Mouse (Mus musculus) liver, embryonic 15.5 days (tissue): ENCODE data around the gene Pimreg. TPM values are rescaled to one million over a fixed set of nuclear protein-coding genes. Genes with fewer than 3 reads are reported as not detected.
A peak's percentile ranks its signal among the peaks of the same experiment; 100 is the strongest.

Experiments
- ATAC-seq: fragments of 200-750 bp; cut with Nextera tagmentation; 2 replicates; pipeline ENCODE4 v1.8.0; 2017; ENCODE audit warnings: moderate number of reproducible peaks, mild to moderate bottlenecking, moderate library complexity; ENCODE audit not compliant: insufficient read depth
- H3K27ac ChIP-seq: fragments of 300-500 bp; sonication (generic); replicated peaks from 2 replicates; pipeline ENCODE4 v1.5.1; 2015; ENCODE audit warnings: mild to moderate bottlenecking, inconsistent platforms
- H3K27me3 ChIP-seq: fragments of 300-500 bp; sonication (generic); 2 replicates; pipeline ENCODE4 v1.6.1; 2015; ENCODE audit warnings: mild to moderate bottlenecking, inconsistent platforms
- H3K36me3 ChIP-seq: fragments of 300-500 bp; sonication (generic); replicated peaks from 2 replicates; pipeline ENCODE4 v1.6.1; 2015; ENCODE audit warnings: moderate library complexity, mild to moderate bottlenecking, inconsistent platforms
- H3K4me1 ChIP-seq: fragments of 300-500 bp; sonication (generic); replicated peaks from 2 replicates; pipeline ENCODE4 v1.6.1; 2015; ENCODE audit warnings: inconsistent platforms
- H3K4me2 ChIP-seq: fragments of 300-500 bp; sonication (generic); 2 replicates; pipeline ENCODE4 v1.6.1; 2015; ENCODE audit warnings: moderate library complexity, mild to moderate bottlenecking, inconsistent platforms
- H3K4me3 ChIP-seq: fragments of 300-500 bp; sonication (generic); replicated peaks from 2 replicates; pipeline ENCODE4 v1.5.1; 2015; ENCODE audit warnings: mild to moderate bottlenecking, inconsistent platforms
- H3K9ac ChIP-seq: fragments of 300-500 bp; sonication (generic); 2 replicates; pipeline ENCODE4 v1.6.1; 2015; ENCODE audit warnings: moderate library complexity, mild to moderate bottlenecking, inconsistent platforms
- H3K9me3 ChIP-seq: fragments of 300-500 bp; sonication (generic); replicated peaks from 2 replicates; pipeline ENCODE4 v1.6.1; 2016; ENCODE audit warnings: inconsistent platforms
- WGBS: fragments of 180-500 bp; shearing (Covaris S2); methylation state at CpG from one replicate; pipeline ENCODE4 v1.1.7; 2015; ENCODE audit warnings: mixed read lengths; ENCODE audit not compliant: insufficient replicate concordance; 5-methylcytosine and 5-hydroxymethylcytosine counted together
- polyA plus RNA-seq: library from polyadenylated mRNA; unstranded; fragments of >200 nt; fragmentation: Nextera tagmentation; extraction: Ambion mirVana; gene quantifications from 2 replicates; pipeline ENCODE4 v1.2.1, GENCODE M21; 2015

Gene Pimreg
- polyA plus RNA-seq, 1 experiment from 2014 or later, result 20.6 TPM

DNA sequence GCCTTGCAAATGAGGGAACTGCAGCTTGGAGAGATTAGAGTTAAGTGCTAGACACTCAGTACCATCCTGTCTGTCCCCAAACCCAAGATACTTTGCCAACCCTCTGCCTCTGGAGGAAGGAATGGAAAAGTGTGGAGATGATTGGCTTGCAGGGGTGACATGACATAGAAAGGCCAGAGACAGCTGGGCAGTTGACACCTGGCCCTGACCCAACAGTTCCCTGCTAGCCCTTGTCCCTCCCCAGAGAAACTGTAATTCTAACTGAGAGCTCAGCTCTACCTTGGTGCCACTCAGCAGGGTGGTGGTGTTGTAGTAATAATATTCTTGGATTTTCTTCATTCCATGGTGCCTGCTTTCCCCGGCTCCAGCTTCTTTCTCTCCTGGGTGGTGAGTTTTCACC lies 29.9 kb upstream of the Pimreg start:
- Histone ChIP-seq H3K36me3 (no peaks in the 10 kb centered on the region), H3K4me2 (no peak overlapping the region), H3K4me3 (no peak overlapping the region), H3K27ac (no peak overlapping the region), H3K27me3 (no peaks in the 10 kb centered on the region), H3K9me3 (no peaks in the 10 kb centered on the region), H3K4me1 (peaks cover 2% of the 10 kb centered on the region; the same call in 1 of the 2 replicates), H3K9ac (no peak overlapping the region)
- no peak for ATAC-seq
- WGBS, result 46% methylated on average over 1 of the region's 1 CpGs

DNA sequence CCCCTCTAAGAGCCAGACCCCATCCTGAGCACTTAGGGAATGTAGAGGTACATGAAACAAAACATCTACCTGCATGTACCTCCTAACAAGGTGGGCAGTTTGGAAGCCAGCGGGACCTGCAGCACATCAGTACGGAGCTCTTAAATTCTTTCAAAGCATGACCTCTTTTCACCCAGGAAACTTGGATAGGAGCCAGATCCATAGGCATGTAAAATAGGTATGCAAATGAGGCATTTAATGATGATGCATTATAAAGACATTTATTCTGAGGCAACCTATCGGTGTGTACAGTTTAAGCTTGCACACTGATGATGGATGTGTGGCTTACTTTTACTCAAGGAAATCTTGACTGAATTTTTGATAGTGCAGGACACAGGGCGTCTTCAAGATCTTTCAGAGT lies 27.2 kb upstream of the Pimreg start:
- 69% methylated on average over 4 of the region's 4 CpGs for WGBS
- Histone ChIP-seq H3K9me3 (no peaks in the 10 kb centered on the region), H3K4me3 (no peak overlapping the region), H3K9ac (no peak overlapping the region), H3K4me1 (peaks cover 2% of the 10 kb centered on the region; the same call in 1 of the 2 replicates), H3K4me2 (no peak overlapping the region), H3K27ac (no peak overlapping the region), H3K36me3 (no peaks in the 10 kb centered on the region), H3K27me3 (no peaks in the 10 kb centered on the region)
- no peak for ATAC-seq

DNA sequence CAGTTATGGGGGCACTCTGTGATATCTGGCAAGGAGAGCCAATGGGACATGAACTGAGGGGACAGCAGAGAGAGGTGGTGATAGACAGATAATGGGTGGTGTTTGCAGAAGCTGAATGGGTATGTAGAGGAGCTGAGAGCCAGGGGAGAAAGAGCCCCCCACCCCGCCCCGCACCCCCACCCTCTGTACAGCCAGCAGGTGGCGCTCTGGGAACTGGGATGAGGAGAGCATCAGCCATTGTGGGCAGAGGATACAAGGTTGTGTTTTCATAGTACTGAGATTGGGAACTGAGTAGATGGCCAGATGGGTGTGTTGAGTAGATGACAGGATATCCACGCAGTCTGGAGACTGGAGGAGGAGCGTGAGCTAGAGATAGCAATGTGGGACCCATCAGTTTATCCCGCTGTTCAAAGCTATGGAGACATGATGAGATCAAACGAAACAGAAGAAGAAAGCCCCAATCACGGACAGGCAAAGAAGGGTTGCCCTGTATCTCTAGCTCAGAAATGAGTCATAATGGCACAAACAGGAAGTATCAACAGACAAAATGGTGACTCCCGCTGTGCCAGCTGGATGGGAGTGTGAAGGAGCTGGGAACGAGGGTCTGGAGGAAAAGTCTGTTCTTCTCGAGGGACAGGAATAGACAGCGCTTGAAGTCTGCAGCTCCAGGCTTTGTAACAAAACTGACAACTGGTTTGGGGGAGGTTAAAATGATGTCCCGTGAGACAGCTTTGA lies 25.1 kb upstream of the Pimreg start:
- H3K9me3 ChIP-seq, result no peaks in the 10 kb centered on the region
- WGBS, result 61% methylated on average over 13 of the region's 13 CpGs
- no peak overlapping the region for H3K4me2 ChIP-seq
- H3K27me3 ChIP-seq, result no peaks in the 10 kb centered on the region
- H3K4me1 ChIP-seq, result no peaks in the 10 kb centered on the region; the same call in 1 of the 2 replicates
- H3K4me3 ChIP-seq, result no peak overlapping the region
- ATAC-seq, result no peak
- H3K9ac ChIP-seq, result no peak overlapping the region
- no peaks in the 10 kb centered on the region for H3K36me3 ChIP-seq
- no peak overlapping the region for H3K27ac ChIP-seq

DNA sequence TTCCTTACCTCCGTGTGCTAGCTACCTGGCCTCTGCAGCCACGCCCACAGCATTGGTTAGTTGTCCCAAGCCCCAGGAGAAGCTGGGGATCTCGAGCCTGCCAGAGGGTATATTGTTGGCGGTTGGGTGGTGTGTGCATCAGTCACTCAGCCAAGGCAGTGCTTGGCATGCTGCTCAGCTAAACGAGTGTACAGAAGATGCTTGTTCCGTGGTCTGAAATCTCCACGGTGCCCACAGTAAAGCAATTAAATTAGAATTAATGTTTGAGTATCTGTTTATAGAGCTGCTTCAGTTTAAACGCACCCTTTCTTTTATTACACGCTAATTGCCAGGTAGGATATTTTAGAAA lies 24.6 kb upstream of the Pimreg start:
- 62% methylated on average over 9 of the region's 9 CpGs for WGBS
- ATAC-seq, result no peak

DNA sequence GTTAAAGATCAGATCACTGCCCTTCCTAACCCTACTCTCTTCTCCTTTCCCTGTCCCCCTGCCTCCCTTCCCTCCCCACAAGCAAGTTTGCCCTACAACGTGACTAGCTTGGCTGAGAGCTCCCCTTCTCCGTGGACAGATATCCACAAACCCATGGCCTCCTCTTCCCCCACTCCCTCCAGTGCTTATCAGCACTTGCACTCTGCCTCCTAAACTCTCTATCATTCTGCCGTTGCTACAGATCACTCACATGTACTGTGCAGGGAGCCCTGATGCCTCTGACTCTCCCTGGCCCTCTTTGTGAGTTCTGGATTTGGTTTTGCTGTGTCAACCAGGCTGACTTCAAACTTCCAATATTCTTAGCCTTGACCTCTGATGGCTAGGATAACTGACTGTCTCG lies 20.8 kb upstream of the Pimreg start:
- Histone ChIP-seq H3K27me3 (no peaks in the 10 kb centered on the region), H3K4me1 (no peaks in the 10 kb centered on the region; the same call in 1 of the 2 replicates), H3K4me3 (no peak overlapping the region), H3K9ac (no peak overlapping the region), H3K9me3 (no peaks in the 10 kb centered on the region), H3K36me3 (no peaks in the 10 kb centered on the region), H3K27ac (no peak overlapping the region), H3K4me2 (no peak overlapping the region)
- WGBS, result 19% methylated on average over 4 of the region's 4 CpGs
- ATAC-seq, result peak; percentile 54

More for the DNA sequence above, 24.6 kb upstream of the Pimreg start:
- H3K27ac ChIP-seq, result no peak overlapping the region
- H3K27me3 ChIP-seq, result no peaks in the 10 kb centered on the region
- no peak overlapping the region for H3K9ac ChIP-seq
- no peak overlapping the region for H3K4me2 ChIP-seq
- no peaks in the 10 kb centered on the region; the same call in 1 of the 2 replicates for H3K4me1 ChIP-seq
- H3K9me3 ChIP-seq, result no peaks in the 10 kb centered on the region
- H3K4me3 ChIP-seq, result no peak overlapping the region
- H3K36me3 ChIP-seq, result no peaks in the 10 kb centered on the region

DNA sequence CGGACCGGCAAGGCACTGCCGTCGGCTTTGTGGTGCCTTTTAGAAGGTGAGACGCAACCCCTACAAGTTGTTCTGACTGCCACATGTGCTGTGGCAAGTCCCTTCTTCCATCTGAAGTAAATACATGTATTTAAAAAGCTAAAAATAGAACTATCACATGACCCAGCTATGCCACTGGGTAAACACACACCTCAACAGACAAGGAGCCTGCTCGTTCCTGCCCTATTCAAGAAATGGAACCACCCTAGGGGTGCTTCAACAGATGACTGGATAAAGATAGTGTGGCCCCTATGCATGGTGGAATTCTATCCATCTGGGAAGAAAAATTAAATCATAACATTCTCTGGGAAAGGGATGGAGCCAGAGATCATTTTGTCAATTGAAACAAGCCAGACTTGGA lies 19.0 kb upstream of the Pimreg start:
- ATAC-seq, result no peak
- Histone ChIP-seq H3K4me3 (no peak overlapping the region), H3K9ac (no peak overlapping the region), H3K4me2 (no peak overlapping the region), H3K9me3 (no peaks in the 10 kb centered on the region), H3K36me3 (no peaks in the 10 kb centered on the region), H3K27ac (no peak overlapping the region), H3K27me3 (no peaks in the 10 kb centered on the region), H3K4me1 (no peaks in the 10 kb centered on the region; the same call in 1 of the 2 replicates)
- 69% methylated on average over 6 of the region's 6 CpGs for WGBS

DNA sequence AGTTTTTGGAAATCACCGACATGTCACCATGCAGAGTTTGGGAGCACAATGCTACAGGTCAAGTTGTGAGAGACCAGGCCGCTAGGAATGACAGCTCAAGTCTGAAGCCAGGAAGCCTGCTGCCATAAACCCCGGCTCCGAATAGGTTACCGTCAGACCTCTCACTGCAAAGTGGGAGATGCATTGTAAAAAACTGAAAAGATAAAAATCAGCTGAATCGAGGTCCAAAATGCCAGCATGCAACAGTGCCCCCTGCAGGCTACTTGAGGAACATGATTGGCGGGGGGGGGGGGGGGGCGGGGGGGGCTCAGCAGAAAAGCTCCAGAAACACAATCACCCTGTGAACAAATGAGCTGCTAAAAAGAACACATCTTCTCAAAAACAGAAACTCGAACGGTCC lies 18.3 kb upstream of the Pimreg start:
- H3K4me1 ChIP-seq, result no peaks in the 10 kb centered on the region; the same call in 1 of the 2 replicates
- ATAC-seq, result no peak
- H3K9ac ChIP-seq, result no peak overlapping the region
- H3K36me3 ChIP-seq, result no peaks in the 10 kb centered on the region
- H3K4me2 ChIP-seq, result no peak overlapping the region
- peaks cover under 1% of the 10 kb centered on the region; the same call in 1 of the 2 replicates for H3K27me3 ChIP-seq
- no peak overlapping the region for H3K27ac ChIP-seq
- no peak overlapping the region for H3K4me3 ChIP-seq
- H3K9me3 ChIP-seq, result no peaks in the 10 kb centered on the region
- 18% methylated on average over 10 of the region's 10 CpGs for WGBS

DNA sequence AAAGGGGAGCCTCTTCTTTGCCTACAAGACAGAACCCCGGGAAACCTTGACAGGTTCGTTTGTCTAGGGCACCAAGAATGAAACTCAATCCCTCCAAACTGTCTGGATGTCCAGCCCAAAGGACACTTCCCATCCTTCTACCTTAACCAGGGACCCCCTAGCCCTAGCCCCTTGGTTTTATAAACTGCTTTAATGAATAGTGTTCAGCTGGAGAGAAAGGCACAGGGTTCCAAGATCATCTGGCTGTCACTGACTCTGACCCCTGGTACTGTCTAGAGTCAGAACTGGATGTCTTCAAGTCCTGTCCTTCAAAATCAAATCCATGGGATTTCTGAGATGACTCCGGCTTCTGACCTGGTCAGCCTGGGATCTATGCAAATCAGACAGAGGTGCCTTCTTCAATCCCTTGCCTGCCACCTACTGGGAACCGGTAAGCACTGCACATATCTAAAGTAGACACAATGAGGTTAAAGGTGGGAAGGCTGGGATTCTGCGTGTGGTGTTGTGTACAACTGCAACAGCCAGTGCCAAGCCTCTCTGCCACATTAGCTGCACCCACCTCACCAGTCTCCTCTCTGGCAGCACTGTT lies 17.5 kb upstream of the Pimreg start:
- Histone ChIP-seq H3K4me3 (no peak overlapping the region), H3K27me3 (peaks cover 7% of the 10 kb centered on the region), H3K9me3 (no peaks in the 10 kb centered on the region), H3K36me3 (no peaks in the 10 kb centered on the region), H3K4me1 (no peaks in the 10 kb centered on the region; the same call in 1 of the 2 replicates), H3K9ac (no peak overlapping the region), H3K27ac (no peak overlapping the region), H3K4me2 (no peak overlapping the region)
- no peak for ATAC-seq
- 28% methylated on average over 5 of the region's 5 CpGs for WGBS

DNA sequence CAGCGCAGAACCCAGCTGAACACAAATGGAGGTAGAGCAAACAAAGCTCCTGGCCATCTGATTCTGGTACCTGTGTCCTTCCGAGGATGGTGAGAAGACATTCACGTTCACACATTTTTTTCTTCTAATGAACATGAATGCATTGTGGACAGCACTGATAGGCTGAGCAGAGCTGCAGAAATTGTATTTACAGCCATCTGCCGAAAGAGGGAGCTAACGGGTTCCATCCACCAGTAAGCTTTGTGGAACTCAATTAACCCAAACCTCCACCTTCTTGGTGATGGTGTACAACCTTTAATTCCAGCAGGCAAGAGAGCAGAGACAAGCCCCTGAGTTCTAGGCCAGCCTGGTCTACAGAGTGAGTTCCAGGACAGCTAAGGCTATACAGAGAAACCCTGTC lies 16.0 kb upstream of the Pimreg start:
- Histone ChIP-seq H3K4me1 (no peaks in the 10 kb centered on the region; the same call in 1 of the 2 replicates), H3K36me3 (no peaks in the 10 kb centered on the region), H3K4me2 (no peak overlapping the region), H3K27me3 (peaks cover 19% of the 10 kb centered on the region), H3K9ac (no peak overlapping the region), H3K27ac (no peak overlapping the region), H3K9me3 (no peaks in the 10 kb centered on the region), H3K4me3 (no peak overlapping the region)
- 23% methylated on average over 5 of the region's 5 CpGs for WGBS
- no peak for ATAC-seq

DNA sequence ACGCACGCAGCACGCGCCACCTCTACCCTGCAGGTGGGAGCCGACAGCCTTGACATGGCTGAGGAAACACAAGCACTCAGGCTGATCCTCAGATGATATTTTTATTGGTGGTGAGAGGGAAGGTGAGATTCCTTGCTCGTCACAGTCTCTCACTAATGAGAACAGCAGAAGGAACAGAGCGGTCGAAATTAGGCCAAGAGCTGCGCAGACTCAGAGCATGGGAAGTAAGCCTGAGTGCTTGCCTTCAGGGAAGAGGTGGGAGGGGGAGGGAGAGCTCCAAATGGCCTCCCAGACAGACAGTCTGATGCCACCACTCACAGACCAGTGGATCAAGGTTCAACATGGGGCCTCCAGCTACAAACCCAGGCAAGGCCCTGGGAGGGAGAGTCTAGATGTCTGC lies 15.3 kb upstream of the Pimreg start:
- 74% methylated on average over 9 of the region's 9 CpGs for WGBS
- Histone ChIP-seq H3K4me1 (no peaks in the 10 kb centered on the region), H3K36me3 (no peaks in the 10 kb centered on the region), H3K4me2 (no peak overlapping the region), H3K9ac (no peak overlapping the region), H3K27ac (no peak overlapping the region), H3K27me3 (peaks cover 19% of the 10 kb centered on the region), H3K4me3 (no peak overlapping the region), H3K9me3 (no peaks in the 10 kb centered on the region)
- no peak for ATAC-seq

DNA sequence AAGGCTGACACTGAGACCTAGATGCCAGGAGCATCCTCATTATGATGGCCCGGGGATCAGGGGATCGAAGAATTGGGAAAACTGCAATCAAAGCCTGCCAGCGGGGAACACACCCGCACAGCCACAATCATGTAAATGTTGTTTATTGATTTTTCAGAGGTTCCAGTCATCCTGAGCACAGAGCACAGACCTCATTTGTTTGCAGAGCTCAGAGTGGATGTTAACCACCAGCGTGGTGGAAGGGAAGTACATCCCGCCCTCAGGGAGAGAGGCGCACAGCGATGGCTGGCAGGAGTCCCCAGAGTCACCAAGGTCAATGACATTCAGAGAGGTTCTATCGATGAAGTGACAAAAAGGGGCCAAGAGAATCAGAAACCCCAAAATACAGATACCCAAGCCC lies 14.0 kb upstream of the Pimreg start:
- no peak overlapping the region for H3K4me3 ChIP-seq
- H3K4me1 ChIP-seq, result no peaks in the 10 kb centered on the region
- no peak overlapping the region for H3K27ac ChIP-seq
- no peaks in the 10 kb centered on the region for H3K9me3 ChIP-seq
- H3K36me3 ChIP-seq, result no peaks in the 10 kb centered on the region
- H3K27me3 ChIP-seq, result peaks cover 19% of the 10 kb centered on the region
- ATAC-seq, result no peak
- 66% methylated on average over 9 of the region's 9 CpGs for WGBS
- H3K9ac ChIP-seq, result no peak overlapping the region
- no peak overlapping the region for H3K4me2 ChIP-seq
